In the genomic region with DNA sequence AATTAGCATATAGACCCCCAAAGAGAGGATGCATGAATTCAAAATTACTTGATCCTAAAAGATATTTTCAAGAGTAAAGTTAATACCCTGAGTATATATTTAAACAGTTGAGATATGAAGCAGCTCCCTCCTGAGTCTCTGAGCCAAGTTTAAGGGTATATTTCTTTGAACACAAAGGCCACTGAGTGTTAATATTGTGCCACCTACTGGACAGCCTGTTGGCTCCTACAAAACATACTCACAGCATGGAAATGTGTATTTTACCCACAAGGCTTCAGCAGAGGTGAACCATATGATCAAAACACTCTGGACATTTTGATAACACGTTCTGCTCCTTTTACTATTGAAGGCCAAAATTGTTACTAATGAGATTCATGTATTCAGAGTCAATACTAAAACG, we compare ENCODE assay signal across 16 mouse cellular contexts. TPM values are rescaled to one million over a fixed set of nuclear protein-coding genes. Genes with fewer than 3 reads are reported as not detected.
DNase-seq lines count a peak whose midpoint lies in the region; ATAC-seq and TF ChIP-seq lines count a peak whose summit lies in the region.
"Had no signal": no experiment of that assay in that cellular context is flagged by ENCODE, and none has a peak within 500 bp of the region (broad histone marks: within the 10 kb centered on the region; RNA-seq: fewer than 3 reads in every experiment).

No protein-coding gene starts in this region.

- 0 out of 2 replicates have a peak, but pooled peaks have one; percentile 30 for ATAC-seq in forebrain, embryonic 11.5 days (replicated peaks; ENCODE audit: low FRiP score)
- no peak for ATAC-seq in forebrain, embryonic 12.5 days (ENCODE audit: low FRiP score)
- no peak for ATAC-seq in limb, embryonic 14.5 days (ENCODE audit: low FRiP score, low read depth)

- peak; percentile 13; the same call in 1 of the 2 replicates for TF ChIP-seq CTCF in E14TG2a.4 (conservative IDR thresholded peaks at IDR 0.05; ENCODE audit: low read length)

- no peak for TF ChIP-seq POLR2A in limb, embryonic 14.5 days (IDR thresholded peaks at IDR 0.05; ENCODE audit: borderline replicate concordance, extremely low read depth, insufficient read depth, insufficient read length)

- WGBS in forebrain, embryonic 11.5 days, result 50% methylated on average over 2 of the region's 2 CpGs
- 51% methylated on average over 2 of the region's 2 CpGs for WGBS in forebrain, embryonic 12.5 days
- 33% methylated on average over 2 of the region's 2 CpGs for WGBS in limb, embryonic 14.5 days
- 47% methylated on average over 2 of the region's 2 CpGs for WGBS in limb, embryonic 10.5 days

- no peak overlapping the region for H3K27ac ChIP-seq in forebrain, embryonic 11.5 days (ENCODE audit: low read depth, low read length)
- H3K27ac ChIP-seq in forebrain, embryonic 12.5 days, result no peak overlapping the region
- H3K27ac ChIP-seq in limb, embryonic 14.5 days (replicated peaks; ENCODE audit: low read depth, low read length), result no peak overlapping the region
- no peak overlapping the region for H3K27ac ChIP-seq in limb, embryonic 10.5 days
- H3K27ac ChIP-seq: hindbrain, embryonic 12.5 days; limb, embryonic 13.5 days had no signal

- H3K9me3 ChIP-seq in forebrain, embryonic 11.5 days (ENCODE audit: control insufficient read depth, low read length), result no peaks in the 10 kb centered on the region
- no peaks in the 10 kb centered on the region for H3K9me3 ChIP-seq in forebrain, embryonic 12.5 days
- no peaks in the 10 kb centered on the region for H3K9me3 ChIP-seq in limb, embryonic 14.5 days (ENCODE audit: control insufficient read depth, low read length)
- H3K9me3 ChIP-seq in limb, embryonic 10.5 days (replicated peaks), result no peaks in the 10 kb centered on the region
- no peaks in the 10 kb centered on the region for H3K9me3 ChIP-seq in E14TG2a.4 (ENCODE audit: low read length)
- H3K9me3 ChIP-seq: hindbrain, embryonic 12.5 days; limb, embryonic 13.5 days had no signal

- no peak overlapping the region for H3K4me3 ChIP-seq in forebrain, embryonic 11.5 days (ENCODE audit: low read depth, low read length)
- H3K4me3 ChIP-seq in forebrain, embryonic 12.5 days (replicated peaks), result no peak overlapping the region
- H3K4me3 ChIP-seq in limb, embryonic 14.5 days (replicated peaks; ENCODE audit: low read length), result no peak overlapping the region
- H3K4me3 ChIP-seq in limb, embryonic 10.5 days, result no peak overlapping the region
- H3K4me3 ChIP-seq in E14TG2a.4 (replicated peaks; ENCODE audit: low read length), result no peak overlapping the region
- H3K4me3 ChIP-seq: hindbrain, embryonic 12.5 days; limb, embryonic 13.5 days had no signal

- no peaks in the 10 kb centered on the region for H3K36me3 ChIP-seq in forebrain, embryonic 11.5 days (ENCODE audit: control insufficient read depth, insufficient read depth, low read length)
- H3K36me3 ChIP-seq in forebrain, embryonic 12.5 days (replicated peaks), result no peaks in the 10 kb centered on the region
- H3K36me3 ChIP-seq in limb, embryonic 14.5 days (ENCODE audit: control insufficient read depth, insufficient read depth, low read length), result no peaks in the 10 kb centered on the region
- H3K36me3 ChIP-seq in limb, embryonic 10.5 days, result no peaks in the 10 kb centered on the region
- no peaks in the 10 kb centered on the region for H3K36me3 ChIP-seq in E14TG2a.4 (ENCODE audit: insufficient read depth, low read length)
- H3K36me3 ChIP-seq: hindbrain, embryonic 12.5 days; limb, embryonic 13.5 days had no signal

- H3K4me2 ChIP-seq in forebrain, embryonic 11.5 days (ENCODE audit: low read depth, low read length, severe bottlenecking), result no peak overlapping the region
- no peak overlapping the region for H3K4me2 ChIP-seq in forebrain, embryonic 12.5 days
- no peak overlapping the region for H3K4me2 ChIP-seq in limb, embryonic 14.5 days (replicated peaks; ENCODE audit: low read depth, low read length, severe bottlenecking)
- H3K4me2 ChIP-seq: hindbrain, embryonic 12.5 days; limb, embryonic 13.5 days had no signal

- no peak overlapping the region for H3K9ac ChIP-seq in forebrain, embryonic 11.5 days (ENCODE audit: low read length)
- H3K9ac ChIP-seq in forebrain, embryonic 12.5 days, result no peak overlapping the region
- no peak overlapping the region for H3K9ac ChIP-seq in limb, embryonic 14.5 days (ENCODE audit: low read depth, low read length, severe bottlenecking)
- H3K9ac ChIP-seq: hindbrain, embryonic 12.5 days; limb, embryonic 13.5 days had no signal

- H3K4me1 ChIP-seq in forebrain, embryonic 11.5 days (replicated peaks; ENCODE audit: control insufficient read depth, insufficient read depth, low read length), result no peaks in the 10 kb centered on the region
- no peaks in the 10 kb centered on the region for H3K4me1 ChIP-seq in forebrain, embryonic 12.5 days
- no peaks in the 10 kb centered on the region for H3K4me1 ChIP-seq in limb, embryonic 14.5 days (ENCODE audit: control insufficient read depth, insufficient read depth, low read length)
- no peaks in the 10 kb centered on the region for H3K4me1 ChIP-seq in limb, embryonic 10.5 days
- no peaks in the 10 kb centered on the region; the same call in 1 of the 2 replicates for H3K4me1 ChIP-seq in E14TG2a.4 (replicated peaks; ENCODE audit: low read depth, low read length)
- H3K4me1 ChIP-seq: hindbrain, embryonic 12.5 days; limb, embryonic 13.5 days had no signal

- no peaks in the 10 kb centered on the region for H3K27me3 ChIP-seq in forebrain, embryonic 11.5 days (ENCODE audit: control insufficient read depth, insufficient read depth, low read length)
- H3K27me3 ChIP-seq in forebrain, embryonic 12.5 days, result no peaks in the 10 kb centered on the region
- no peaks in the 10 kb centered on the region for H3K27me3 ChIP-seq in limb, embryonic 14.5 days (ENCODE audit: control insufficient read depth, insufficient read depth, low read length)
- H3K27me3 ChIP-seq in limb, embryonic 10.5 days (ENCODE audit: low read depth, poor library complexity, severe bottlenecking), result no peaks in the 10 kb centered on the region
- no peaks in the 10 kb centered on the region for H3K27me3 ChIP-seq in E14TG2a.4 (ENCODE audit: insufficient read depth, low read length)
- H3K27me3 ChIP-seq: hindbrain, embryonic 12.5 days; limb, embryonic 13.5 days had no signal

- no peak for DNase-seq in forebrain, embryonic 11.5 days (ENCODE audit: low spot score)
- peak; percentile 40 for DNase-seq in limb, embryonic 14.5 days (ENCODE audit: low spot score)
- DNase-seq in limb, embryonic 10.5 days (ENCODE audit: low spot score), result no peak
- DNase-seq in embryo, embryonic 10.5 days (ENCODE audit: low spot score), result peak; percentile 58
- DNase-seq in cerebellum, adult 11-12 months, result no peak
- no peak for DNase-seq in gastrocnemius, adult 8-10 months (ENCODE audit: low spot score in 2 of 2)
- DNase-seq: cerebellum, adult 18-20 months had no signal

RNA-seq across cellular contexts. Expression of gene Calcr, which starts 19.0 kb away (rescaled TPM):
- polyA plus RNA-seq in forebrain, embryonic 11.5 days (2014; fragmentation: Nextera tagmentation; extraction: Ambion mirVana), result 1.2 TPM in 2 replicates
- polyA plus RNA-seq in forebrain, embryonic 12.5 days (2016; fragmentation: Nextera tagmentation; extraction: Ambion mirVana), result 1.2 and 1.9 TPM in 2 replicates
- polyA plus RNA-seq in limb, embryonic 14.5 days (2012; rRNA removed), result 0.28 and 0.29 TPM in 2 replicates
- 0.07 and 0.11 TPM in 2 replicates for polyA plus RNA-seq in limb, embryonic 14.5 days (2014; fragmentation: Nextera tagmentation; extraction: Ambion mirVana)
- 0.15 and 0.30 TPM in 2 replicates for polyA plus RNA-seq in limb, embryonic 10.5 days (2016; fragmentation: Nextera tagmentation; extraction: Ambion mirVana)
- under 1 TPM in 3 of 4 experiments, not detected in 1; 0.16 to 0.19 (median 0.19) TPM for total RNA-seq in gastrocnemius, adult 8-10 months (2022)
- total RNA-seq: granulocyte monocyte progenitor cell, adult 5-6 weeks; layer of hippocampus, adult 18-20 months; monocyte, adult 5-6 weeks had no signal
- polyA plus RNA-seq: C2C12; urinary bladder, adult 2 months had no signal

Comparison
In these comparisons a context has a peak if more than half of its experiments do, and no peak if none do; other contexts are left out.
1. DNase-seq: peak in limb, embryonic 14.5 days (single experiment) and embryo, embryonic 10.5 days (single experiment); none in forebrain, embryonic 11.5 days (single experiment), limb, embryonic 10.5 days (single experiment), cerebellum, adult 11-12 months (single experiment) and gastrocnemius, adult 8-10 months (0 of 2).